Mouse (Mus musculus): ENCODE measurements around the gene Tas2r105.

Gene Tas2r105

GRCm38 (mm10) chr6:131687395-131687794 is at the start of gene Tas2r105:
TSS of gene Tas2r105 (minus strand) at chr6:131687495.
- DNase-seq (ENCODE audit: low spot score) = no peak

- DNase-seq (ENCODE audit: low spot score) = no peak
Observed at GRCm38 (mm10) chr6:131712803-131713202, 25.5 kb upstream of the Tas2r105 start.

- no peak for DNase-seq (ENCODE audit: low spot score)
Observed at GRCm38 (mm10) chr6:131689963-131690362, 2.7 kb upstream of the Tas2r105 start, which contains the start of gene Tas2r114. TSS of gene Tas2r114 (minus strand) at chr6:131690063.

- no peak for DNase-seq (ENCODE audit: low spot score)
Observed at GRCm38 (mm10) chr6:131685644-131686043, 1.7 kb downstream of the Tas2r105 start, which contains the start of gene Tas2r104. TSS of gene Tas2r104 (minus strand) at chr6:131685744.

- DNase-seq (ENCODE audit: low spot score) = no peak
Observed at GRCm38 (mm10) chr6:131678786-131679185, 8.5 kb downstream of the Tas2r105 start, which contains the start of gene Tas2r106. TSS of gene Tas2r106 (minus strand) at chr6:131678886.

GRCm38 (mm10) chr6:131660049-131660448 is 27.2 kb downstream of the Tas2r105 start, which contains the start of gene Tas2r107:
TSS of gene Tas2r107 (minus strand) at chr6:131660149.
- DNase-seq (ENCODE audit: low spot score) = no peak
